Mouse (Mus musculus) heart, adult 18-20 months (tissue): ENCODE measurements around the gene Ppp2r3d. TPM values are rescaled to one million over a fixed set of nuclear protein-coding genes. Genes with fewer than 3 reads are reported as not detected.

Experiments
- DNase-seq, 2 experiments: peaks; one replicate each; pipeline ENCODE4 v3.0.0; 2021 to 2022; ENCODE audit warnings: mixed read lengths in 1 of 2
- total RNA-seq, 2 experiments: library from RNA; stranded (reverse); gene quantifications; 2 replicates each; pipeline ENCODE4 v1.2.3; 2021

Gene Ppp2r3d
- total RNA-seq, 2 experiments from 2014 or later: 93.9 to 96.1 TPM

DNA sequence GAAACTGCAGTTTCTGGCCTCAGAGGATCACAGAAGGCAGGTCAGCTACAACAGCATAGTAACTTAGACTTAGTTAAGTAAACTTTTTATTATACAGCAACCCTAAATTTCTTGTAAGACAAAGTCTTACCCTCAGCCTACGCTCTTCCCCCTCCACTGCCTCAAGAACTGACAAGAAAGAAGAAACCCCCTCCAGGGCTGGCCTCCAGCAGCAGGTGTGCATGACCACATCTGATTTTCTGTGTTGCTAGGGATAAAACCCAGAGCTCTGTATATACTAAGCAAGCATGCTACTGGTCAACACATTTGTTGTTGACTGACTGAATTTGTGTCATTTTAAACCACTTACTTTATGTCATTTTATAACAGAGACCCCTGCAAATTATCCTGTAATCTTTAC, 65.1 kb downstream of the Ppp2r3d start:
- no peak for DNase-seq

DNA sequence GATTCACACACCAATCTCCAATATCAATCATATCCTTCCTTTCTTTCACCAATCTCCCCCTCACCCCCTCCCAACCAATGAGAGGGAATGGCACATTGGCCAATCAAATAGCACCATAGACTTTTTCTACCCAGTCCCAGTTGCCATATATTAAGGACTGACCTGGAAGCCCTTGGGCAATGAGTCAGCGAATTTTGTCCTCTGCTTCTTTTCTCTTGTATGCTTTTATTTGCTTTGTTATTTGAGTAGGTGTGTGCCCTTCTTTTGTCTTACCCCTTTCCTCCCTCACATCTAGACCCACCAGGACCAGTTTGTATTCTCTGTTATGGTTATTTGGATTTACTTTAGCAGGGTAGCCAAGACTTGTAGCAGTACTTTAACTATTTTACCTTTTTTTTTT, 68.1 kb downstream of the Ppp2r3d start:
- no peak for DNase-seq

Other genes with a start within 250 kb of the Ppp2r3d start
- 1 to 10 TPM; 8.8 to 9.8 TPM for gene 2010315B03Rik, start 164.2 kb downstream of the Ppp2r3d start, total RNA-seq
- not detected for gene Gm21836, start 16.9 kb upstream of the Ppp2r3d start, total RNA-seq